Mouse (Mus musculus): ENCODE data around the gene Etfrf1. TPM values are rescaled to one million over a fixed set of nuclear protein-coding genes. Genes with fewer than 3 reads are reported as not detected.

The Etfrf1 gene
- polyA plus RNA-seq, 1 experiment from 2014 or later = 26.3 TPM

DNA sequence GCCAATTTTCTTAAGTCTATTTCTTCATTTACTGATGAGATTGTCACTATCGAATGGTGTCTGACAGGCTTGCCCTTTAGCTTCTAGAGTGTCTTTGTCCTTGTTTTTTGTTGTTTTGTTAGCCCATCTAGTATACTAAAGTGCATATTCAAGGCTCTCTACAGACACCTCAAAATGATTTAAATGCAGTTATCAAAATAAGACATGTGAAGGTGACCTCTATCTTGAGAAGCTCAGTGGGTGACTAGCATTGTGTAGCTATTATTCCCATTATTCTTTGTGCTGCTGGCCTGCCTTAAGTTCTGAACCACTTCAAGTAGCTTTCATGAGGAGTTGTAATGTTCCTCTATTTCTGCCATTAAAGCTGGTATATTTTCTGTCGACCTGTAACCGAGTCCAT is 4.9 kb downstream of the Etfrf1 start:
- Histone ChIP-seq H3K27ac (ENCODE audit: low read length) (no peak overlapping the region), H3K4me3 (ENCODE audit: low read depth, low read length) (no peak overlapping the region), H3K36me3 (ENCODE audit: insufficient read depth, low read length) (peaks cover 4% of the 10 kb centered on the region; the same call in 1 of the 2 replicates), H3K9me3 (ENCODE audit: low read length) (no peaks in the 10 kb centered on the region), H3K4me1 (ENCODE audit: insufficient read depth, low read depth, low read length) (no peaks in the 10 kb centered on the region), H3K27me3 (replicated peaks; ENCODE audit: insufficient read depth, low read length) (no peaks in the 10 kb centered on the region), H3K4me2 (replicated peaks; ENCODE audit: low read depth, low read length) (no peak overlapping the region), H3K9ac (replicated peaks; ENCODE audit: low read depth) (no peak overlapping the region)
- 92% methylated on average over 3 of the region's 3 CpGs for WGBS
- no peak for DNase-seq (ENCODE audit: low spot score)
- ATAC-seq = no peak
- TF ChIP-seq EP300 (IDR thresholded peaks at IDR 0.05) = no peak
- TF ChIP-seq CTCF (IDR thresholded peaks at IDR 0.05) = no peak

DNA sequence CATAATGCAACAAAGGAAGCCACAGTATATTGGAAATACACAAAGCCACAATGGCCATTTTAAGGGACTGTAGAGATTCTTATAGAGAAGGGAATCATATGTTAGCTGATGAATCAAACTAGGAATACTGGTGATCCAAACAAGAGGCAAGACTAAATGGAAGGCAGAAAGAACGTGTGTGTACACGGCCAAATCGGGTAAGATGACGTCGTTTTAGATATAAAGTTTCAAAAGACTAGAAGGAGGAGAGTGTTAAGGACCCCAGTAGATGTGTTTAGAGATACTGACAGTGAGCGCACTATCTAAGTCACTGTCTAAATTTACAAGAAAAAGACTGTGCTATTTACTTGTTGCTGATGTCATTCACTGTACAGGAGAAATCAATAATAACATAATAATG is 13.3 kb downstream of the Etfrf1 start:
- H3K4me1 ChIP-seq (ENCODE audit: insufficient read depth, low read depth, low read length) = no peaks in the 10 kb centered on the region
- no peak overlapping the region for H3K4me3 ChIP-seq (ENCODE audit: low read depth, low read length)
- WGBS = 88% methylated on average over 6 of the region's 6 CpGs

DNA sequence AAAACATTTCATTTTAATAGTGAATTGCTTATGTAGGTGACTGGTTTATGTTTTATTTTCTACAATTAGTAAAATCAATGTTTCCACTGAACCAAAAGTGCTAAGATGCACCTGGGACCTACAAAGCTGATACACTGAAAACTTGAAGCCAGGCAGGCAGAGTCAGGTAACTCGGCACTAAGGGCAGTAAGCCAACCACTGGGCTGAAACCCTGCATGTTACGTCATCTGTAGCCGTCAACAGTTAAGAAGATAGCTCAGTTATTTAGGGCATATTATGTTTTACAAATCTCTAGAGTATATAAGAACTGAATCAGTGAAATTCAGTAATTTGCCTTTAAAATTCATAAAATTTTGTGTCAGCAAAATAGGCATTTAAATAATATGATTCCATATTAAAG is 15.4 kb downstream of the Etfrf1 start:
- 0 out of 2 replicates have a peak, but pooled peaks cover 3% of the 10 kb centered on the region for H3K36me3 ChIP-seq (ENCODE audit: insufficient read depth, low read length)
- H3K4me2 ChIP-seq (replicated peaks; ENCODE audit: low read depth, low read length) = no peak overlapping the region
- no peaks in the 10 kb centered on the region for H3K4me1 ChIP-seq (ENCODE audit: insufficient read depth, low read depth, low read length)
- no peaks in the 10 kb centered on the region for H3K27me3 ChIP-seq (replicated peaks; ENCODE audit: insufficient read depth, low read length)
- H3K9ac ChIP-seq (replicated peaks; ENCODE audit: low read depth) = no peak overlapping the region
- WGBS = 72% methylated on average over 3 of the region's 3 CpGs
- no peaks in the 10 kb centered on the region for H3K9me3 ChIP-seq (ENCODE audit: low read length)
- no peak overlapping the region for H3K4me3 ChIP-seq (ENCODE audit: low read depth, low read length)
- TF ChIP-seq CTCF (IDR thresholded peaks at IDR 0.05) = no peak
- no peak for TF ChIP-seq EP300 (IDR thresholded peaks at IDR 0.05)
- DNase-seq (ENCODE audit: low spot score) (no peak), ATAC-seq (no peak)
- H3K27ac ChIP-seq (ENCODE audit: low read length) = no peak overlapping the region

More for the DNA sequence above, 13.3 kb downstream of the Etfrf1 start:
- Histone ChIP-seq H3K36me3 (ENCODE audit: insufficient read depth, low read length) (peaks cover 8% of the 10 kb centered on the region; the same call in 1 of the 2 replicates), H3K27ac (ENCODE audit: low read length) (no peak overlapping the region), H3K4me2 (replicated peaks; ENCODE audit: low read depth, low read length) (no peak overlapping the region), H3K9me3 (ENCODE audit: low read length) (no peaks in the 10 kb centered on the region), H3K27me3 (replicated peaks; ENCODE audit: insufficient read depth, low read length) (no peaks in the 10 kb centered on the region), H3K9ac (replicated peaks; ENCODE audit: low read depth) (no peak overlapping the region)
- TF ChIP-seq EP300 (IDR thresholded peaks at IDR 0.05) (no peak), CTCF (IDR thresholded peaks at IDR 0.05) (no peak)
- no peak for DNase-seq (ENCODE audit: low spot score)
- no peak for ATAC-seq

DNA sequence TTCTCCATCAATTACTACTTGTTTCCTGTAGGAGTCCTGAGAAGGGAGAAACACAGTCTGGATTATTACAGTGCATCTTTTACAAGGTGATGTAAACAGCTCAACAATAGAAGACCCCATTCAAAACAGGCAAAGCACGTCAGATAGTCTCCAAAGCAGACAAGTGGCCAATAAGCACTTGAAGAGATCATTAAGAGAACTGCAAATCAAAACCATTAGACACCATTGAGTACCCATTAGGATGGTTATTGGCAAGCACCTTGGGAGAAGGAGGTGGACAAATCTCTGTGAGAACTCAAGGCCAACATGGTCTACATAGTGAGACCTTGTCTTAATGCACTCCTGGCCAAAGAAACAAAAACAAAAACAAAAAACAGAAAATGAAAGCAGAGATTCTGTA is 23.5 kb downstream of the Etfrf1 start:
- no peak for TF ChIP-seq CTCF (IDR thresholded peaks at IDR 0.05)
- no peak for DNase-seq (ENCODE audit: low spot score)
- Histone ChIP-seq H3K4me3 (ENCODE audit: low read depth, low read length) (no peak overlapping the region), H3K36me3 (ENCODE audit: insufficient read depth, low read length) (no peaks in the 10 kb centered on the region; the same call in 1 of the 2 replicates), H3K9me3 (ENCODE audit: low read length) (no peaks in the 10 kb centered on the region), H3K4me2 (replicated peaks; ENCODE audit: low read depth, low read length) (no peak overlapping the region), H3K4me1 (ENCODE audit: insufficient read depth, low read depth, low read length) (no peaks in the 10 kb centered on the region), H3K27me3 (replicated peaks; ENCODE audit: insufficient read depth, low read length) (no peaks in the 10 kb centered on the region), H3K27ac (ENCODE audit: low read length) (no peak overlapping the region), H3K9ac (replicated peaks; ENCODE audit: low read depth) (no peak overlapping the region)
- no peak for ATAC-seq
- 66% methylated on average over 1 of the region's 1 CpGs for WGBS

DNA sequence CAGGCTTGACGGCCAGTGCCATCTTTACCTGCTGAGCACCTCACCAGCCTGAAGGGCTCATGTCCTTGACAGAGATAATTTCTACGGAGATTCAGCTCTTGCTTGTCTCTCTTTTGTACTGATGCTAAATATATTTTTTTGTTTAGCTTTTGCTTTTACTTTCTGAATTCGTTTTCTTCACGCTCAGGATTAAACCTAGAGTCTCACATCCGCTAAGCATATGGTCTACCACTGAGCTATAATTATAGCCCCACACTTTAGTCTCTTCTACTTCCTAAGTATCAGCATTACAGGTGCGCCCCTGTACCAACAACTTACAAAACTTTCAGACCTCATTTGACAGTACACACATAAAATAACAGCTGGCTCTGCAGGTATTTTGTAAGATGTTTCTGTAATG is 24.4 kb downstream of the Etfrf1 start:
- Histone ChIP-seq H3K9me3 (ENCODE audit: low read length) (no peaks in the 10 kb centered on the region), H3K4me1 (ENCODE audit: insufficient read depth, low read depth, low read length) (no peaks in the 10 kb centered on the region), H3K27ac (ENCODE audit: low read length) (no peak overlapping the region), H3K36me3 (ENCODE audit: insufficient read depth, low read length) (no peaks in the 10 kb centered on the region; the same call in 1 of the 2 replicates), H3K9ac (replicated peaks; ENCODE audit: low read depth) (no peak overlapping the region), H3K4me2 (replicated peaks; ENCODE audit: low read depth, low read length) (no peak overlapping the region), H3K4me3 (ENCODE audit: low read depth, low read length) (no peak overlapping the region), H3K27me3 (replicated peaks; ENCODE audit: insufficient read depth, low read length) (no peaks in the 10 kb centered on the region)
- TF ChIP-seq CTCF (IDR thresholded peaks at IDR 0.05) = no peak
- TF ChIP-seq EP300 (IDR thresholded peaks at IDR 0.05) = no peak
- 84% methylated on average over 6 of the region's 6 CpGs for WGBS
- DNase-seq (ENCODE audit: low spot score) (no peak), ATAC-seq (no peak)

DNA sequence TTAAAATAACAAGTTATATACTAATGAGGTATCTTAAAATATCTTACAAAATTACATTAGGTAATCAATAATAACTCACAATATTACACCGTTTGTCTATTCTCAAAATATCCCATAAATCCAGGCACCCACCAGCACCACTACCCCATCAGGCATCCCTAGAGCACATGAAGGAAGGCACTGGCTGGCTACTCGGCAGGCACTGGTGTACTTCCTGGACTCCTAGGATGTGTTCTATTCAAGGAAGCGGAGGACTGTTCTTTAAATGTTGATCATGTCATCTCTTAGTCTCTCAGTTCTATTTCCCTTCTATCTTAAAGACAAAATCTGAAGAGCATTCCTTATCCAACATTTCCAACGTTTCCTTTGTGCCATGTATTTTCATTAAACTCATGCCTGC is 26.2 kb downstream of the Etfrf1 start:
- Histone ChIP-seq H3K36me3 (ENCODE audit: insufficient read depth, low read length) (no peaks in the 10 kb centered on the region), H3K27me3 (replicated peaks; ENCODE audit: insufficient read depth, low read length) (no peaks in the 10 kb centered on the region), H3K4me2 (replicated peaks; ENCODE audit: low read depth, low read length) (no peak overlapping the region), H3K4me3 (ENCODE audit: low read depth, low read length) (no peak overlapping the region), H3K9ac (replicated peaks; ENCODE audit: low read depth) (no peak overlapping the region), H3K4me1 (ENCODE audit: insufficient read depth, low read depth, low read length) (no peaks in the 10 kb centered on the region), H3K9me3 (ENCODE audit: low read length) (no peaks in the 10 kb centered on the region), H3K27ac (ENCODE audit: low read length) (no peak overlapping the region)
- 61% methylated on average over 4 of the region's 4 CpGs for WGBS
- DNase-seq (ENCODE audit: low spot score) = no peak
- no peak for ATAC-seq
- TF ChIP-seq CTCF (IDR thresholded peaks at IDR 0.05) (no peak), EP300 (IDR thresholded peaks at IDR 0.05) (no peak)

DNA sequence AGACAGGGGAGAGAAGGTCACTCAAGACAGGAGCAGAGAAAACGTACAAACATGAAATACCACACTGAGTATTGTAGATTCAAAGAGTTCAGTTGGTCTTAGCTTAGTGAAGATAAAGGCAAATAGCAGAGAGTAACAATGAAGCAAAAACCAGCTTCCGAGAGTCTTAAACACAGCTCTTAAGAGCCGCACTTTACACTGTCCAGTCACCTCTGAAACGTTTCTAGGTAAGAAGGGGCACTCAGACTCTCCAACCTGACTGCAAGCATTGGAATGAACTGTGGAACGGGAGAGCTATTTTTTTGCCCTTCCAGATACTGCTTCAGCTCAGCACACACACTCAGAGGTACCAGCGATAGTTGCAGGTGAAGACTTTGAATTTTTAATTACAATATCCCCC is 29.4 kb downstream of the Etfrf1 start:
- H3K4me1 ChIP-seq (ENCODE audit: insufficient read depth, low read depth, low read length) = no peaks in the 10 kb centered on the region
- H3K9ac ChIP-seq (replicated peaks; ENCODE audit: low read depth) = no peak overlapping the region
- no peaks in the 10 kb centered on the region for H3K36me3 ChIP-seq (ENCODE audit: insufficient read depth, low read length)
- H3K27ac ChIP-seq (ENCODE audit: low read length) = no peak overlapping the region
- H3K9me3 ChIP-seq (ENCODE audit: low read length) = no peaks in the 10 kb centered on the region
- H3K4me2 ChIP-seq (replicated peaks; ENCODE audit: low read depth, low read length) = no peak overlapping the region
- DNase-seq (ENCODE audit: low spot score) = peak; percentile 61
- no peak overlapping the region for H3K4me3 ChIP-seq (ENCODE audit: low read depth, low read length)
- no peak for TF ChIP-seq CTCF (IDR thresholded peaks at IDR 0.05)
- TF ChIP-seq EP300 (IDR thresholded peaks at IDR 0.05) = 0 out of 2 replicates have a peak, but pooled peaks have one; percentile 52
- no peaks in the 10 kb centered on the region for H3K27me3 ChIP-seq (replicated peaks; ENCODE audit: insufficient read depth, low read length)
- whole genome bisulfite sequencing = 54% methylated on average over 6 of the region's 6 CpGs
- peak; percentile 87 for ATAC-seq
